Mouse (Mus musculus): ENCODE measurements around the gene Kidins220. TPM values are rescaled to one million over a fixed set of nuclear protein-coding genes. Genes with fewer than 3 reads are reported as not detected.

Kidins220 gene
- polyA plus RNA-seq (2015; fragmentation: Nextera tagmentation; extraction: Ambion mirVana), result 121 and 126 TPM in 2 replicates

DNA sequence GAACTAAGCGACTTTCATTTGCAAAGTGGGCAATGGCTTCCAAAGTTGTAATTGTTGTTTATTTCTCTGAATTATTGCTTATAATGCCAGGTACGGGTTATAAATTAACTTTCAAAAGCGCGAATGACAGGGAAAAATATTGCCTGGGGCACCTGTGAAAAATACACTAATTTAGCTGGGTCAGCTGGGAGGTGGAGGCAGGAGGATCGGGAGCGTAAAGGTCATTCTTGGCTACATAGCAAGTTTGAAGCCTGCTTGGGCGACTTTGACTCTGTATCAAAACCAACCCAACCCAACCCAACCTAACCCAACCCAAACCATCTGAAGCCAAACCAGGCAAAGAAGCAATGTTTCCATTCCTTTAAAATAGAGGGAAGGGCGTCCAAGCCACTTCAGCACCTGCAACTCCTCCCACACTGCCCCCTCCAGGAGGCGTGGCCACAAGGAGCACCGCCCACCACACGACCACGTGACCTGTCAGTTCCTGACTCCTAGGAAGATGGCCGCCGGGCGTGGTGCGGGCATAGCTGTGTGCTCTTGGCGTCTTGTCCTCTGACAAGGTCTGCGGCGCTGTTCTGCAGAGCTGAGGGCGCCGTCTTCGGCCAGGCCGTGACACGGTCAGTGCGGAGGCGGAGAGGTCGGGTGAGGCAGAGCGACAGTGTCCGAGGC is at the start of gene Kidins220:
TSS of gene Kidins220 (plus strand) at position 480 of the 669 bp plus-strand sequence.
- no peaks in the 10 kb centered on the region for H3K9me3 ChIP-seq
- H3K27me3 ChIP-seq, result no peaks in the 10 kb centered on the region
- peaks cover 21% of the 10 kb centered on the region for H3K4me1 ChIP-seq (replicated peaks)
- peak within 1 kb of the TSS; percentile 88 for H3K4me3 ChIP-seq
- peak within 1 kb of the TSS; percentile 97 for H3K27ac ChIP-seq
- peak; percentile 92 for ATAC-seq (ENCODE audit: low FRiP score)
- WGBS, result 17% methylated on average over 29 of the region's 29 CpGs
- peaks cover 7% of the 10 kb centered on the region; the same call in 1 of the 2 replicates for H3K36me3 ChIP-seq
- peak within 1 kb of the TSS; percentile 91 for H3K9ac ChIP-seq
- peak within 1 kb of the TSS; percentile 57 for H3K4me2 ChIP-seq

GRCm38 (mm10) chr12:24925276-24925675 is 49.4 kb upstream of the Kidins220 start:
- Histone ChIP-seq H3K27me3 (no peaks in the 10 kb centered on the region), H3K9ac (no peak overlapping the region), H3K4me3 (no peak overlapping the region), H3K27ac (no peak overlapping the region), H3K4me2 (no peak overlapping the region), H3K9me3 (no peaks in the 10 kb centered on the region), H3K36me3 (peaks cover 3% of the 10 kb centered on the region; the same call in 1 of the 2 replicates), H3K4me1 (replicated peaks) (peaks cover 30% of the 10 kb centered on the region)
- WGBS, result 84% methylated on average over 5 of the region's 5 CpGs
- ATAC-seq (ENCODE audit: low FRiP score), result no peak

GRCm38 (mm10) chr12:24925684-24926083 is 49.0 kb upstream of the Kidins220 start:
- no peak for ATAC-seq (ENCODE audit: low FRiP score)
- Histone ChIP-seq H3K4me2 (no peak overlapping the region), H3K4me3 (no peak overlapping the region), H3K9me3 (no peaks in the 10 kb centered on the region), H3K4me1 (replicated peaks) (peaks cover 28% of the 10 kb centered on the region), H3K9ac (no peak overlapping the region), H3K27me3 (no peaks in the 10 kb centered on the region), H3K36me3 (peaks cover 3% of the 10 kb centered on the region; the same call in 1 of the 2 replicates), H3K27ac (no peak overlapping the region)
- WGBS, result 56% methylated on average over 4 of the region's 4 CpGs

DNA sequence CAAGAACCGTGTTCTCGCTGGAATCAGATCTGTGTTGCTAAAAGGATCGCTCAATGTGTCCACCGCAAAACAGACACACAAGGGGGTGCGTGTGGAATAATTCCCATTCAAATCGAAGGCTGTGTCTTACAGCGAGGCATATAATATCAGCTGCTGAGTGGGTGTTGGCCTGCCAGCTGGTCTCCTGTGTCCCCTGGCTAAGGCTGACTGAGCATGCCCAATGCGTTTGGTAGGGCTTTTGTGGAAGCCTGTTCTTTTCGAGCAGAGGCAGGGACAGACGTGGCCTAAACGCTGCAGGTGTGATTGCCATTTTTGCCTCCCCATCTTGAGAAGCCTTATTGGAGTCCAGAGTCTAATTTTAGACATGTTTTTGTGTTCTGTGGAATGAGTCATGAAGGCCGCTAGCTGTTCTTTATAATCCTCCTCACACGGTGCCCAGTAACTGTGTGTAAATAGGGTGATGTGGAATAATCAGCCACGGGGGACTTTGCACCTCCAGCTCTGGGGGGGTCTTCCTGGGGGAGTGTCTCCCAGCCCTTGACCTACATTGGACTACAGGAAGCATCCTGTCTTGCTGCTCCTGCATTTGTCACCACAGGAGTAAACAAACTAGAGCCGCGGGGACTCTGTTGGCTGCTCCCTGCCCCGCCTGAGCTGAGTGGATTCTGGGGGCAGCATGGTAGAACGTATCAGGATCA is 46.5 kb upstream of the Kidins220 start:
- peaks cover 9% of the 10 kb centered on the region; the same call in 1 of the 2 replicates for H3K36me3 ChIP-seq
- no peak overlapping the region for H3K4me2 ChIP-seq
- no peak overlapping the region for H3K4me3 ChIP-seq
- peak overlapping the region; percentile 86 for H3K27ac ChIP-seq
- peak; percentile 58 for ATAC-seq (ENCODE audit: low FRiP score)
- H3K4me1 ChIP-seq (replicated peaks), result peaks cover 33% of the 10 kb centered on the region
- peak overlapping the region; percentile 43; the same call in 1 of the 2 replicates for H3K9ac ChIP-seq
- no peaks in the 10 kb centered on the region for H3K9me3 ChIP-seq
- no peaks in the 10 kb centered on the region for H3K27me3 ChIP-seq
- 56% methylated on average over 18 of the region's 18 CpGs for WGBS

- H3K4me3 ChIP-seq, result no peak overlapping the region
- H3K9me3 ChIP-seq, result no peaks in the 10 kb centered on the region
- WGBS, result 67% methylated on average over 7 of the region's 7 CpGs
- ATAC-seq (ENCODE audit: low FRiP score), result no peak
- H3K9ac ChIP-seq, result no peak overlapping the region
- peak overlapping the region; percentile 86 for H3K27ac ChIP-seq
- no peaks in the 10 kb centered on the region for H3K27me3 ChIP-seq
- H3K4me2 ChIP-seq, result no peak overlapping the region
- peaks cover 9% of the 10 kb centered on the region; the same call in 1 of the 2 replicates for H3K36me3 ChIP-seq
- peaks cover 40% of the 10 kb centered on the region for H3K4me1 ChIP-seq (replicated peaks)
Observed at GRCm38 (mm10) chr12:24929043-24929442, 45.7 kb upstream of the Kidins220 start.

DNA sequence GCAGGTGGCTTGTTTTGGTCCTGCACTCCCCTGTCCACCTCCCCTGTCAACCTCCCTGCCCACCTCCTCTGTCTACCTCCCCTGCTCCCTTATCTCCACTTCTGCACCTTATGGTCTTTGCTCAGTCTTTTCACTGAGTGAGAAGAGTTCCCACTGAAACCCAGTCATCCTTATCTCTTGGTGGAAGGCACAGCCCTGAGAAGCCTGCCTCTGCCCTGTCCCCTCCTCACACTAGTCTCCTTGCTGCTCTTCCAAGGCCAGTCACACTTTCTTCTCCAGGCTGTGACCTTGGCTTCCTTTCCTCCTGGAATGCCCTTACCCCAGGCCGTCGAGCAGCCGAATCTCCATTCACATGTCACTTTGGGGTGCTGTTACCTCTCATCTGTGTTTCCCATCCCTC is 44.0 kb upstream of the Kidins220 start:
- Histone ChIP-seq H3K36me3 (0 out of 2 replicates have a peak, but pooled peaks cover 14% of the 10 kb centered on the region), H3K9me3 (no peaks in the 10 kb centered on the region), H3K27me3 (no peaks in the 10 kb centered on the region), H3K4me3 (no peak overlapping the region), H3K9ac (no peak overlapping the region), H3K4me2 (no peak overlapping the region), H3K27ac (no peak overlapping the region), H3K4me1 (replicated peaks) (peaks cover 40% of the 10 kb centered on the region)
- 87% methylated on average over 3 of the region's 3 CpGs for WGBS
- no peak for ATAC-seq (ENCODE audit: low FRiP score)

GRCm38 (mm10) chr12:24932120-24932519 is 42.6 kb upstream of the Kidins220 start:
- no peaks in the 10 kb centered on the region for H3K9me3 ChIP-seq
- no peak overlapping the region for H3K4me2 ChIP-seq
- H3K9ac ChIP-seq, result no peak overlapping the region
- 0 out of 2 replicates have a peak overlapping the region, but pooled peaks have one; percentile 40 for H3K27ac ChIP-seq
- ATAC-seq (ENCODE audit: low FRiP score), result no peak
- H3K27me3 ChIP-seq, result no peaks in the 10 kb centered on the region
- H3K4me3 ChIP-seq, result no peak overlapping the region
- 0 out of 2 replicates have a peak, but pooled peaks cover 17% of the 10 kb centered on the region for H3K36me3 ChIP-seq
- WGBS, result 75% methylated on average over 6 of the region's 6 CpGs
- H3K4me1 ChIP-seq (replicated peaks), result peaks cover 40% of the 10 kb centered on the region

DNA sequence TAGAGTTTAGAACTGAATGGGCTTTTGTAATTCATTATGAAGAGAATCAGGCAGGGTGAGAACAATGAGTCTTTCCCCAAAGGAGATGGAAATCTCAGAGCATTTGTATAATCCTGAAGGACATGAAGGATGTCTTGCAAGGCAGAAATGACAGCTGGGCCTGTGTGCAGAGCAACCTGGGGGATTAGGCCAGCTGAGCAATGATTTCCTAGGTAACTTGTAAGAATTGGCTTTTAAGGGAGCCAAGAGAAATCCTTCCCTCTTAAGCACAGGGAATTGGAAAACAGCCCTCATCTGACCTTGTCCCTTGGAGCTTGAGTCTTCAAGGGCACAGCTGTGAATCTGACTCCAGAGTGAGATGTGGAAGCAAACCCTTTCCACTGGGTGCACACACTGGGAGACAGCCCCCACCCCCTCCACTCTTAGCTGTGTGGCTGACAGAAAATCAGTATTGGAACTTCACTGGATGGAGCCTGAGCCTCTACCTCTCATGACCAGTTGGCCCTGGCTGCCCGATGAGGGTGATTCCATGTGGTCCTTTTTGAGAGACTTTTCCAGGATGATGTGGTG is 41.4 kb upstream of the Kidins220 start:
- H3K27me3 ChIP-seq, result no peaks in the 10 kb centered on the region
- H3K4me3 ChIP-seq, result no peak overlapping the region
- H3K27ac ChIP-seq, result peak overlapping the region; percentile 40
- H3K9ac ChIP-seq, result no peak overlapping the region
- H3K4me2 ChIP-seq, result no peak overlapping the region
- WGBS, result 91% methylated on average over 1 of the region's 1 CpGs
- H3K36me3 ChIP-seq, result 0 out of 2 replicates have a peak, but pooled peaks cover 17% of the 10 kb centered on the region
- H3K9me3 ChIP-seq, result no peaks in the 10 kb centered on the region
- ATAC-seq (ENCODE audit: low FRiP score), result no peak
- H3K4me1 ChIP-seq (replicated peaks), result peaks cover 32% of the 10 kb centered on the region

GRCm38 (mm10) chr12:24933996-24934395 is 40.7 kb upstream of the Kidins220 start:
- Histone ChIP-seq H3K36me3 (0 out of 2 replicates have a peak, but pooled peaks cover 17% of the 10 kb centered on the region), H3K4me2 (no peak overlapping the region), H3K9me3 (no peaks in the 10 kb centered on the region), H3K9ac (no peak overlapping the region), H3K4me3 (no peak overlapping the region), H3K27ac (peak overlapping the region; percentile 40; the same call in 1 of the 2 replicates), H3K27me3 (no peaks in the 10 kb centered on the region), H3K4me1 (replicated peaks) (peaks cover 25% of the 10 kb centered on the region)
- 88% methylated on average over 3 of the region's 3 CpGs for WGBS
- no peak for ATAC-seq (ENCODE audit: low FRiP score)

- no peak overlapping the region for H3K9ac ChIP-seq
- H3K4me2 ChIP-seq, result no peak overlapping the region
- peaks cover 20% of the 10 kb centered on the region for H3K4me1 ChIP-seq (replicated peaks)
- no peaks in the 10 kb centered on the region for H3K27me3 ChIP-seq
- H3K9me3 ChIP-seq, result no peaks in the 10 kb centered on the region
- no peak for ATAC-seq (ENCODE audit: low FRiP score)
- H3K4me3 ChIP-seq, result no peak overlapping the region
- H3K36me3 ChIP-seq, result peaks cover 37% of the 10 kb centered on the region
- no peak overlapping the region for H3K27ac ChIP-seq
- 85% methylated on average over 1 of the region's 1 CpGs for WGBS
Observed at GRCm38 (mm10) chr12:24936281-24936680, 38.4 kb upstream of the Kidins220 start.

- Histone ChIP-seq H3K4me1 (replicated peaks) (no peaks in the 10 kb centered on the region), H3K9me3 (no peaks in the 10 kb centered on the region), H3K4me3 (no peak overlapping the region), H3K9ac (no peak overlapping the region), H3K27ac (no peak overlapping the region), H3K4me2 (no peak overlapping the region), H3K36me3 (peaks cover 53% of the 10 kb centered on the region), H3K27me3 (no peaks in the 10 kb centered on the region)
- no peak for ATAC-seq (ENCODE audit: low FRiP score)
- 95% methylated on average over 8 of the region's 8 CpGs for WGBS
Observed at GRCm38 (mm10) chr12:24939372-24939771, 35.4 kb upstream of the Kidins220 start.

DNA sequence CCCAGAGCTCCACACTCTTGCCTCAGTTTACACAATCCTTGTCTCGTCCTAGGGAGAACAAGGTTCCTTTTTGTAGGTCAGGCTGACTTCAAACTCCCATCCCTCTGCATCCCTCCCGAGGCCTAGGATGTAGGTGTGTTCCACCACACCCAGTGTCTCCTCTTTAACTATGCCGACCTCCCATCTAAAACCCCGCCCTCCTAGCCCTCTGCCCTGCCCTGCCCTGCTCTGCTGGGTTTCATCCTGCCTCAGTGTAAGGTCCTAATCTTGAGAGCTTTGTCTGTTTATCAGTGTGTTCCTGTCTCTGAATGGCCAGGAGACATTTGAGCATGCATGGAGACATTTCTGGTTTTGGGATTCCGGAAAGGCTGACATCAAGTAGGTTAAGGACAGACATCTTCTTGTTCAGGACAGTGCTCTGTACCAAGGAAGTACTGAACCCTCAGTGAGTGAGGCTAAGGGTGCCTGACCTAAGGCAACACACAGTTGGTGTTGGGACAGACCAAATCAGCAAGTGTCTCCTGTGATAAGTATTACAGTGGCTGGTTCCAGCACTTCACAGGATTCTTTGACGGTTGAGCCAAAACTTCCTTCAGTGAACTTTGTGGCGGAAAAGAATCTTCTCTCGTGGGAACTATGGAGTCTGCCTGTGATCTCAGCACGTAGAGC is 32.0 kb upstream of the Kidins220 start:
- peaks cover 55% of the 10 kb centered on the region for H3K36me3 ChIP-seq
- no peak overlapping the region for H3K9ac ChIP-seq
- no peak overlapping the region for H3K4me3 ChIP-seq
- H3K4me2 ChIP-seq, result no peak overlapping the region
- H3K9me3 ChIP-seq, result no peaks in the 10 kb centered on the region
- no peaks in the 10 kb centered on the region for H3K4me1 ChIP-seq (replicated peaks)
- no peaks in the 10 kb centered on the region for H3K27me3 ChIP-seq
- ATAC-seq (ENCODE audit: low FRiP score), result no peak
- 90% methylated on average over 9 of the region's 9 CpGs for WGBS
- H3K27ac ChIP-seq, result no peak overlapping the region
